Mouse (Mus musculus): ENCODE results near the gene Akna. TPM values are rescaled to one million over a fixed set of nuclear protein-coding genes. Genes with fewer than 3 reads are reported as not detected.
A peak's percentile ranks its signal among the peaks of the same experiment; 100 is the strongest.

The Akna gene
- polyA plus RNA-seq (2012; rRNA removed), result 8.1 and 11.5 TPM in 2 replicates

- WGBS, result 10% methylated on average over 17 of the region's 17 CpGs
- H3K4me1 ChIP-seq (ENCODE audit: control insufficient read depth, insufficient read depth, insufficient read length, low read length), result peaks cover 10% of the 10 kb centered on the region; the same call in 1 of the 2 replicates
- H3K4me3 ChIP-seq (ENCODE audit: low read depth, low read length), result peak within 1 kb of the TSS; percentile 67
- TF ChIP-seq CTCF (IDR thresholded peaks at IDR 0.05; ENCODE audit: extremely low read depth, insufficient read length, insufficient replicate concordance, low read depth, low read length) (no peak), POLR2A (IDR thresholded peaks at IDR 0.05; ENCODE audit: low read depth, low read length) (peak; percentile 48)
- H3K36me3 ChIP-seq (ENCODE audit: control insufficient read depth, insufficient read depth, low read length), result no peaks in the 10 kb centered on the region
- H3K27ac ChIP-seq (ENCODE audit: insufficient read depth, low read depth, low read length), result peak within 1 kb of the TSS; percentile 97
- H3K27me3 ChIP-seq (ENCODE audit: control insufficient read depth, insufficient read depth, low read length), result no peaks in the 10 kb centered on the region
These were observed at the start of gene Akna for GRCm38 (mm10) chr4:63403040-63403959. TSS of gene Akna (minus strand) at chr4:63403354.

- no peak overlapping the region for H3K4me3 ChIP-seq (ENCODE audit: low read depth, low read length)
- TF ChIP-seq CTCF (IDR thresholded peaks at IDR 0.05; ENCODE audit: extremely low read depth, insufficient read length, insufficient replicate concordance, low read depth, low read length), result no peak
- no peak for TF ChIP-seq POLR2A (IDR thresholded peaks at IDR 0.05; ENCODE audit: low read depth, low read length)
- 84% methylated on average over 3 of the region's 3 CpGs for WGBS
These were observed 49.4 kb upstream of the Akna start for GRCm38 (mm10) chr4:63452555-63452954.

GRCm38 (mm10) chr4:63450551-63450950, 47.4 kb upstream of the Akna start:
- no peaks in the 10 kb centered on the region for H3K27me3 ChIP-seq (ENCODE audit: control insufficient read depth, insufficient read depth, low read length)
- TF ChIP-seq CTCF (IDR thresholded peaks at IDR 0.05; ENCODE audit: extremely low read depth, insufficient read length, insufficient replicate concordance, low read depth, low read length), result no peak
- TF ChIP-seq POLR2A (IDR thresholded peaks at IDR 0.05; ENCODE audit: low read depth, low read length), result no peak
- no peaks in the 10 kb centered on the region for H3K4me1 ChIP-seq (ENCODE audit: control insufficient read depth, insufficient read depth, insufficient read length, low read length)
- 89% methylated on average over 5 of the region's 5 CpGs for WGBS
- no peaks in the 10 kb centered on the region; the same call in 1 of the 2 replicates for H3K36me3 ChIP-seq (ENCODE audit: control insufficient read depth, insufficient read depth, low read length)
- H3K27ac ChIP-seq (ENCODE audit: insufficient read depth, low read depth, low read length), result no peak overlapping the region
- H3K4me3 ChIP-seq (ENCODE audit: low read depth, low read length), result no peak overlapping the region

More at GRCm38 (mm10) chr4:63452555-63452954, 49.4 kb upstream of the Akna start:
- Histone ChIP-seq H3K27ac (ENCODE audit: insufficient read depth, low read depth, low read length) (no peak overlapping the region), H3K36me3 (ENCODE audit: control insufficient read depth, insufficient read depth, low read length) (no peaks in the 10 kb centered on the region; the same call in 1 of the 2 replicates), H3K4me1 (ENCODE audit: control insufficient read depth, insufficient read depth, insufficient read length, low read length) (no peaks in the 10 kb centered on the region), H3K27me3 (ENCODE audit: control insufficient read depth, insufficient read depth, low read length) (no peaks in the 10 kb centered on the region)

GRCm38 (mm10) chr4:63444362-63445066, 41.4 kb upstream of the Akna start:
- H3K4me1 ChIP-seq (ENCODE audit: control insufficient read depth, insufficient read depth, insufficient read length, low read length), result no peaks in the 10 kb centered on the region
- no peaks in the 10 kb centered on the region for H3K36me3 ChIP-seq (ENCODE audit: control insufficient read depth, insufficient read depth, low read length)
- WGBS, result 85% methylated on average over 10 of the region's 10 CpGs
- no peak overlapping the region for H3K4me3 ChIP-seq (ENCODE audit: low read depth, low read length)
- no peaks in the 10 kb centered on the region for H3K27me3 ChIP-seq (ENCODE audit: control insufficient read depth, insufficient read depth, low read length)
- no peak overlapping the region for H3K27ac ChIP-seq (ENCODE audit: insufficient read depth, low read depth, low read length)
- TF ChIP-seq CTCF (IDR thresholded peaks at IDR 0.05; ENCODE audit: extremely low read depth, insufficient read length, insufficient replicate concordance, low read depth, low read length) (no peak), POLR2A (IDR thresholded peaks at IDR 0.05; ENCODE audit: low read depth, low read length) (no peak)

GRCm38 (mm10) chr4:63443101-63443500, 39.9 kb upstream of the Akna start:
- 91% methylated on average over 2 of the region's 2 CpGs for WGBS
- TF ChIP-seq POLR2A (IDR thresholded peaks at IDR 0.05; ENCODE audit: low read depth, low read length) (no peak), CTCF (IDR thresholded peaks at IDR 0.05; ENCODE audit: extremely low read depth, insufficient read length, insufficient replicate concordance, low read depth, low read length) (no peak)
- Histone ChIP-seq H3K4me1 (ENCODE audit: control insufficient read depth, insufficient read depth, insufficient read length, low read length) (no peaks in the 10 kb centered on the region), H3K36me3 (ENCODE audit: control insufficient read depth, insufficient read depth, low read length) (no peaks in the 10 kb centered on the region), H3K27ac (ENCODE audit: insufficient read depth, low read depth, low read length) (no peak overlapping the region), H3K4me3 (ENCODE audit: low read depth, low read length) (no peak overlapping the region), H3K27me3 (ENCODE audit: control insufficient read depth, insufficient read depth, low read length) (no peaks in the 10 kb centered on the region)

GRCm38 (mm10) chr4:63441616-63442015, 38.5 kb upstream of the Akna start:
- Histone ChIP-seq H3K27me3 (ENCODE audit: control insufficient read depth, insufficient read depth, low read length) (no peaks in the 10 kb centered on the region), H3K4me3 (ENCODE audit: low read depth, low read length) (no peak overlapping the region), H3K36me3 (ENCODE audit: control insufficient read depth, insufficient read depth, low read length) (no peaks in the 10 kb centered on the region), H3K4me1 (ENCODE audit: control insufficient read depth, insufficient read depth, insufficient read length, low read length) (no peaks in the 10 kb centered on the region), H3K27ac (ENCODE audit: insufficient read depth, low read depth, low read length) (no peak overlapping the region)
- TF ChIP-seq CTCF (IDR thresholded peaks at IDR 0.05; ENCODE audit: extremely low read depth, insufficient read length, insufficient replicate concordance, low read depth, low read length), result no peak
- no peak for TF ChIP-seq POLR2A (IDR thresholded peaks at IDR 0.05; ENCODE audit: low read depth, low read length)
- WGBS, result 88% methylated on average over 7 of the region's 7 CpGs

GRCm38 (mm10) chr4:63440262-63440661, 37.1 kb upstream of the Akna start:
- no peaks in the 10 kb centered on the region for H3K27me3 ChIP-seq (ENCODE audit: control insufficient read depth, insufficient read depth, low read length)
- no peak overlapping the region for H3K4me3 ChIP-seq (ENCODE audit: low read depth, low read length)
- no peak overlapping the region for H3K27ac ChIP-seq (ENCODE audit: insufficient read depth, low read depth, low read length)
- whole genome bisulfite sequencing, result 91% methylated on average over 7 of the region's 7 CpGs
- TF ChIP-seq CTCF (IDR thresholded peaks at IDR 0.05; ENCODE audit: extremely low read depth, insufficient read length, insufficient replicate concordance, low read depth, low read length), result no peak
- TF ChIP-seq POLR2A (IDR thresholded peaks at IDR 0.05; ENCODE audit: low read depth, low read length), result no peak
- H3K4me1 ChIP-seq (ENCODE audit: control insufficient read depth, insufficient read depth, insufficient read length, low read length), result no peaks in the 10 kb centered on the region
- H3K36me3 ChIP-seq (ENCODE audit: control insufficient read depth, insufficient read depth, low read length), result no peaks in the 10 kb centered on the region
